Mouse (Mus musculus) forebrain, embryonic 16.5 days (tissue): ENCODE data around the gene Il10rb. TPM values are rescaled to one million over a fixed set of nuclear protein-coding genes. Genes with fewer than 3 reads are reported as not detected.

Source experiments
- ATAC-seq: fragments of 200-750 bp; cut with Nextera tagmentation; 2 replicates; pipeline ENCODE4 v1.8.0; 2017; ENCODE audit warnings: mild to moderate bottlenecking, moderate library complexity
- H3K27ac ChIP-seq: fragments of 300-500 bp; sonication (generic); 2 replicates; pipeline ENCODE4 v1.5.1; 2014; ENCODE audit warnings: low read length, control low read depth
- H3K27me3 ChIP-seq: fragments of 300-500 bp; sonication (generic); replicated peaks from 2 replicates; pipeline ENCODE4 v1.6.1; 2014; ENCODE audit warnings: low read length; ENCODE audit not compliant: control insufficient read depth, insufficient read depth
- H3K36me3 ChIP-seq: fragments of 300-500 bp; sonication (generic); 2 replicates; pipeline ENCODE4 v1.6.1; 2014; ENCODE audit not compliant: control insufficient read depth, insufficient read depth
- H3K4me1 ChIP-seq: fragments of 300-500 bp; sonication (generic); replicated peaks from 2 replicates; pipeline ENCODE4 v1.6.1; 2014; ENCODE audit warnings: low read length; ENCODE audit not compliant: control insufficient read depth, insufficient read depth
- H3K4me2 ChIP-seq: fragments of 300-500 bp; sonication (generic); 2 replicates; pipeline ENCODE4 v1.6.1; 2014; ENCODE audit warnings: mild to moderate bottlenecking, low read length, control low read depth
- H3K4me3 ChIP-seq: fragments of 300-500 bp; sonication (generic); replicated peaks from 2 replicates; pipeline ENCODE4 v1.5.1; 2014; ENCODE audit warnings: mild to moderate bottlenecking, low read length, control low read depth
- H3K9ac ChIP-seq: fragments of 300-500 bp; sonication (generic); replicated peaks from 2 replicates; pipeline ENCODE4 v1.6.1; 2014; ENCODE audit warnings: low read depth, low read length, control low read depth
- H3K9me3 ChIP-seq: fragments of 300-500 bp; sonication (generic); 2 replicates; pipeline ENCODE4 v1.6.1; 2016; ENCODE audit warnings: low read length; ENCODE audit not compliant: control insufficient read depth
- WGBS: fragments of 180-500 bp; shearing (Covaris S2); extraction: QIAGEN DNeasy Blood & Tissue Kit; methylation state at CpG from one replicate; pipeline ENCODE4 v1.1.7; 2014; 5-methylcytosine and 5-hydroxymethylcytosine counted together
- polyA plus RNA-seq: library from polyadenylated mRNA; unstranded; fragments of >200 nt; fragmentation: Nextera tagmentation; extraction: Ambion mirVana; gene quantifications from 2 replicates; pipeline ENCODE4 v1.2.1, GENCODE M21; 2015

The Il10rb gene
- polyA plus RNA-seq, 1 experiment from 2014 or later: 8.9 TPM

DNA sequence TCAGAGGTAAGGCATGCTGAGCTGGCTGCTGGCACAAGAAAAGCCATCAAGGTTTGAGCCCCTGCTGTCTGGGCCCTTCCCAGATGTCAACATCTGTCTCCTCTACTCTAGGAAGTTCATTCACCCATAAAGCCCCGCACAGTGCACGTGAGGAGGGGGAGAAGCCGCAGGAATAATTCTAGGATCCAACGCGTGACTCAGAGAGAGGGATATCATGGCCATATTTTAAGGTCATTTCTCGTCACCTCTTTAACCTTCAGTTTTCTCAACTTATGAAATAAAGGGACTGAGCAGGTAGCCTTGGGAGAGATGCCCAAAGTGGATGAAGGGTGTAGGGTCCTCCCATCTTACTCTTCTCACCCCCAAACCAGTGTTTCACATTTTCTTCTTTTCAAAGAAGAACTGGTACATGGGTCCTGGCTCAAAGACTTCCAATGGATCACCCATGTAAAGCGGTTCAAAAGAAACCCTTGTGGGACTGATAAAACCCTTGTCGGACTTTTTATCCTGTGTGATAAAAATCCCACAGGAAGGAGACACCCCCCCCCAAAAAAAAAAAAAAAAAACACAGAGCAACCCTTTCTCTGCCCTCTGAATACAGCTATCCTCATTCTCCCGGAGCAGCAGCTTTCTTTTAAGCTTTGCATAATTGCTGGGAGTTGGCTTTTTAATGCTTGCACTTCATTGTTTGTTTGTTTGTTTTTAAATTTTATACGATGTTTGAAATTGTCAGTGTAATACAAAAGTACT lies 961 bp upstream of the Il10rb start:
- Histone ChIP-seq H3K9me3 (no peaks in the 10 kb centered on the region), H3K27me3 (no peaks in the 10 kb centered on the region), H3K27ac (no peak overlapping the region), H3K36me3 (peaks cover 5% of the 10 kb centered on the region; the same call in 1 of the 2 replicates), H3K4me2 (no peak overlapping the region), H3K4me1 (peaks cover 14% of the 10 kb centered on the region), H3K9ac (no peak overlapping the region), H3K4me3 (no peak overlapping the region)
- WGBS: 71% methylated on average over 10 of the region's 10 CpGs
- no peak for ATAC-seq

DNA sequence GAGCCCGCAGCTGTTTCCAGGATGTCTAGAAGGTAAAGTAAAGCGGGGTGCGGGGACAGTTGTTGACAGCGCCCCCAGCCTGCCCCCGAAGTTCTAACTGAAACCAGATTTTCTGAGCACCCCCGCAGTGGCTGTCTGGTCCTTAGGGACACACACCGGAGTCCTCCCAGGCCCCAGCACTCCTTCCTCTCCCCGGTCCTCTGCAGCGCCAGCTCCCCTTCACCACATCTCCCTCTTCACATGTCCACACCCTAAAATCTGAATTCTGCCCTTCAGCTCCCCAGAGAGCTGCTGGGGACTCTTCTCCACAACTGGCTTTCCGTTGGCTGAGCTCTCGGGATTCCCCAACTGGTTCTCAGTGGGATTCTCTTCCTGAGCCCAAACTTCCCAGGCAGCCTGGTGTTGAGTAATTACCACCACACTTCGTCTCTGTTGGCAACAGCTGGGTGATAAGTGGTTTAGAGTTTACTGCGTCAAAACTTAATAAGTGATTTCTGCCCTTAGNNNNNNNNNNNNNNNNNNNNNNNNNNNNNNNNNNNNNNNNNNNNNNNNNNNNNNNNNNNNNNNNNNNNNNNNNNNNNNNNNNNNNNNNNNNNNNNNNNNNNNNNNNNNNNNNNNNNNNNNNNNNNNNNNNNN lies 739 bp downstream of the Il10rb start:
- Histone ChIP-seq H3K9ac (peak overlapping the region; percentile 79), H3K4me2 (peak overlapping the region; percentile 98), H3K27me3 (no peaks in the 10 kb centered on the region), H3K4me1 (peaks cover 14% of the 10 kb centered on the region), H3K9me3 (no peaks in the 10 kb centered on the region), H3K4me3 (peak overlapping the region; percentile 65), H3K36me3 (peaks cover 5% of the 10 kb centered on the region; the same call in 1 of the 2 replicates), H3K27ac (no peak overlapping the region)
- peak; percentile 46 for ATAC-seq
- WGBS: 3% methylated on average over 13 of the region's 13 CpGs

DNA sequence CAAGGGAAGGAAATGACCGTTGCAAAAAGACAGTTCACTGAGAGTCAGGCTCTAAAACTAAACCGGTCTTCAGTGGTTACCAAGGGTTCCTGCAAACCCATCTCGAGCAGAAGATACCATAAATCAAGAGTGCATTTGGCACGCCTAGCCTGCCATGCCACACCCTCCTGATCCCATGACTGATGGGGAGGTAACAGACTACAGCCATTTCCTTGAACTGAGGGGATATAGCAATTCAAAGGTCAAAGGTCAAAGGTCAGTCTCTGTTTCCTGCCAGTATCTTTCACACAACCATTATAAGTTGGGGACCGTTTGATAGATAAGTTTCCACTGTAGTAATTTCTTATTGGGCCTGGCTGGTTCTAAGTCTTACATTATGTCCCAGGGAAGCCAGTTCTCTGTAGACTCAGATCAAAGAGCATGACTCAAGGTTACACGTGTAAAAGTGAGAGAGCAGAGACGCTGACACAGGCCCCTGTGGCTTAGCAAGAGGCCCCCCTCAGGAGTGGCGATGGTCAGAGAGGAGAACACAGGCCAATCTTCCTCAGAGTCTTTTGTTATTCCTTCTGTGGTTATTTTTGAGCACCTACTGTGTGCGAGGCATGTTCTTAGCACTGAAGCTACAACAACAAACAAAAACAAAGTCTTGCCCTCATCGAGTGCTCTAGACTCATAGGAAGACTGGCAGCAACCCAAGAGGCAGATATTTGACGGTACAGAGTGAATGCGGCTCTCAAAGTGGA lies 7.3 kb downstream of the Il10rb start:
- ATAC-seq: no peak
- Histone ChIP-seq H3K36me3 (no peaks in the 10 kb centered on the region), H3K4me3 (no peak overlapping the region), H3K27ac (no peak overlapping the region), H3K4me2 (no peak overlapping the region), H3K4me1 (no peaks in the 10 kb centered on the region), H3K27me3 (no peaks in the 10 kb centered on the region), H3K9ac (no peak overlapping the region), H3K9me3 (no peaks in the 10 kb centered on the region)
- WGBS: 81% methylated on average over 12 of the region's 12 CpGs

DNA sequence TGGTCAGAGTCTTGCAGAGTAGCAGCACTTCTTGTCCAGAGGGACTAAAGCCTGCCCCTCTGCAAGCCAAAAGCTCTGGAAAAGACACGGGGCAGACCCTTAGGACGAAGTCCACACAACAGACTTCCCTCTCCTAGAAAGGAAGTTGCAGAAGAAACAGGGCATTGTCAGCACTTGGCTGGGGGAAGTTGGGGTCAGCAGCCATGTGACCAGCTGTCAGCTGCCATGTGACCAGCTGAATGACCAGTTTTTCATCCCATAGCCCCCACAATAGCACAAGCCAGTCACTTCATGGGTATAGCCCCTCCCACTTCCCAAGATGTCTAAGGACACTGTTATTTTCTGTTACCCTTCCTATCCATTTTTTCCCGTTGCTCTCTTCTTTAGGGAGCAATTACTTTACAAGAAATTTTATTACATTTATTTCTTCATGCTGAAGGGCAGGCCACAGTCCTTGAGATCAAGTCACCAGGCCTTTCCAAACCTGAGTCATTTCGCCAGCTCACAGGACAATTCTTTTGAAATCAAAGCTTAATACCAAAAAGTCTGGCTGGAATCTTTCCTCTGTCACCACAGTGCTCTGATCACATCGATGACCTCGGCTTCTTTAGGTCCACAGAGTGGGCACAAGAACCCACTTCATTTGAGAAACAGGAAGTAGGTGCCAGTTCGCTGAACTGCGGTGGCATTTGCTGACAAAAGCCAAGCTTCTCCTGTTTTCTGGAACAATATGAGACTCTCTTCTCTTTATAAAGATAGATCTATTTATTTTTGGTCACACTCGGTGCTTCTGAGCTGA lies 9.6 kb downstream of the Il10rb start:
- no peaks in the 10 kb centered on the region for H3K9me3 ChIP-seq
- no peak overlapping the region for H3K4me2 ChIP-seq
- no peak for ATAC-seq
- H3K4me1 ChIP-seq: no peaks in the 10 kb centered on the region
- no peaks in the 10 kb centered on the region for H3K27me3 ChIP-seq
- no peak overlapping the region for H3K9ac ChIP-seq
- no peak overlapping the region for H3K27ac ChIP-seq
- H3K36me3 ChIP-seq: no peaks in the 10 kb centered on the region
- H3K4me3 ChIP-seq: no peak overlapping the region
- WGBS: 85% methylated on average over 9 of the region's 9 CpGs

DNA sequence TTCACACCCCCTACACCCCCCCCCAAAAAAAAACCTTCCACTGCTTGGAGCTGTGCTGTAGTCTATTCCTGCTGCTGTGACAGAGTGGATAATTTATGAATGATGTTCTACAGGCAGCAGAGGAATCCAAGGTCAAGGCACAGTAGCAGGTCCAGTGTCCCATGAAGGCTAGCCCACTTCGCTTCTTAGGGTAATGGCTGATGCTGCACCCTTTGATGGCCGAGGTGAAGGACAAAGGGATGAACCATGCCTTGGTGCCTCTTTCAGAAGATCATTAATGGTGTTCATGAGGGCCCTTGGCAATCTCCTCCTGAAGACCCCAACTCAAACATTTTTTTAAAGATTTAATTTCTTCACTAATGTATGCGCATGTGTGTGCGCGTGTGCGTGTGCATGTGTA lies 10.4 kb downstream of the Il10rb start:
- H3K27me3 ChIP-seq: no peaks in the 10 kb centered on the region
- H3K27ac ChIP-seq: no peak overlapping the region
- H3K4me1 ChIP-seq: no peaks in the 10 kb centered on the region
- 97% methylated on average over 6 of the region's 6 CpGs for WGBS
- H3K4me2 ChIP-seq: no peak overlapping the region
- H3K4me3 ChIP-seq: no peak overlapping the region
- H3K36me3 ChIP-seq: no peaks in the 10 kb centered on the region
- no peak for ATAC-seq
- H3K9me3 ChIP-seq: no peaks in the 10 kb centered on the region
- no peak overlapping the region for H3K9ac ChIP-seq

DNA sequence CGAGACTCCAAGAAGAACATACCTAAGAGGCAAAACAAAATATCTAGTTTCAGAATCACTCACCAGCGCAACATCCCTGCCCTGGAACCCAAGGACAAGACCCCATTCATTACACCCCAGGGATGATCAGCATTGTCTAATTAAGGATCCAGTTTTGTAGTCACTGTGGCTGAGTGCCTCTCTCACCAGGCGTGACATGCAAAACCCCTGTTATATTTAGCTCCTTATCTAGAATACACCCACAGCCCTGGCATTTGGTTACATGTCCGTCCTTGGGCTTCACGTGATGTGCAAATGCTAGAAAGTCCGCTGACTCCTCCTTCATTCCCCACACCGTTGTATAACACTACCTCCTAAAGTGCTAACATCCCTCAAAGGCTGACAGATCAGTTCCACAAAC lies 11.0 kb downstream of the Il10rb start:
- H3K4me2 ChIP-seq: no peak overlapping the region
- no peak overlapping the region for H3K4me3 ChIP-seq
- 89% methylated on average over 7 of the region's 7 CpGs for WGBS
- no peak overlapping the region for H3K27ac ChIP-seq
- H3K4me1 ChIP-seq: no peaks in the 10 kb centered on the region
- no peaks in the 10 kb centered on the region for H3K36me3 ChIP-seq
- H3K9ac ChIP-seq: no peak overlapping the region
- ATAC-seq: no peak
- no peaks in the 10 kb centered on the region for H3K9me3 ChIP-seq
- no peaks in the 10 kb centered on the region for H3K27me3 ChIP-seq

DNA sequence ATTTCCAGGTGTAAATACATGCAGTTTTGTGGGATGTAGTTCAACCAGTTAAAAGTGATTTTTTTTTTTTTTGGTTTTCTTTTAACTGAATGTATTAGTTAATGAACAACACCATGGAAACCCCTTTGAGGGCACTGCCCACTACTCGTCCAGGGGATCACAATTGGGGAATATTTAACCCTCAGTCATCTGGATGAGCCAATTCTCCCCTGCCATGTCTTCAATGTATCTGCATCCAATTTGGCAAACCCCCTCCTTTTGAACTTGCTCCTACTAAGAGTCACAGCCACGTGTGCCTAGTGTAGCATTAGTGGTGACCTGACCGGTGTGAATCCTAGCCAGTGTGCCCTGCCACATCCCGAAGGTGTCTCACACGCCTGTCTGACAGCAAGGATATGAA lies 12.6 kb downstream of the Il10rb start:
- WGBS: 70% methylated on average over 5 of the region's 5 CpGs
- Histone ChIP-seq H3K4me2 (no peak overlapping the region), H3K27ac (no peak overlapping the region), H3K27me3 (no peaks in the 10 kb centered on the region), H3K9ac (no peak overlapping the region), H3K4me1 (no peaks in the 10 kb centered on the region), H3K36me3 (no peaks in the 10 kb centered on the region), H3K9me3 (no peaks in the 10 kb centered on the region), H3K4me3 (no peak overlapping the region)
- no peak for ATAC-seq

DNA sequence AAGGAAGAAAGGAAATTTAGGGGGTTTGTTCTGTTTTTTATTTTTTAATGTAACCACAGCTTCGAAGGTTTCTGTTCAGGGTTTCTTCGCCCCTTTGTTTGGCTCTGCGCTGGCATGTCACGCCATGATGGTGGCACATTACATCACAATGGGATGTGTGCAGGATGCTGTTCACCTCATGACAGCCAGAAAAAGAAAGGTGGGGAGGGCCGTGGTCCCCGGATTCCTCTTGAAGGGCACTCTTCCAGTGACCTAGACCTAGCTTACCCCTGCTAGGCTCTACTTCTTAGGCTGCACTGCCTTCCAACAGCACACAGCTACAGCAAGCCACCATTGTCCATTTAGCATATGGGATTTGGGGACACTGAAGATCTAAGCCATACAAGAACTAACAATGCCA lies 19.9 kb downstream of the Il10rb start:
- ATAC-seq: no peak
- Histone ChIP-seq H3K36me3 (no peaks in the 10 kb centered on the region), H3K4me1 (no peaks in the 10 kb centered on the region), H3K27ac (no peak overlapping the region), H3K4me3 (no peak overlapping the region), H3K9me3 (no peaks in the 10 kb centered on the region), H3K9ac (no peak overlapping the region), H3K27me3 (no peaks in the 10 kb centered on the region), H3K4me2 (no peak overlapping the region)
- 90% methylated on average over 6 of the region's 6 CpGs for WGBS

DNA sequence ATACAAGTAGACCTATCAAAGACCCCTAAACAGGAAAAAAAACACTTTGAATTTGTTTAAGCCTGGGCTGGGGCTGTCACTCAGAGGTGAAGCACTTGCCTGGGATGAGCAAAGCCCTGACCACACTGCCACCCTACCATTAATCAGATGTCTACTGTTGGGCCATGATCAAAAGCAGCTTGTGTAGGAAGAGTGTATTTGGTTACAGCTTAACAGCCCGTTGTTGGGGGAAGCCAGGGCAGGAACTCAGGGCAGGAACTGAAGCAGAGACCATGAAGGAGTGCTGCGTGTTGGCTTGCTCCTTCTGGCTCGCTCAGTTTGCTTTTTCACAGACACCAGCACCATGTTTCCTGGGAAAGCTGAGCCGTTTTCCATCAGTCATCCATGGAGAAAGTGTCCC lies 20.6 kb downstream of the Il10rb start:
- Histone ChIP-seq H3K9me3 (no peaks in the 10 kb centered on the region), H3K36me3 (no peaks in the 10 kb centered on the region), H3K27ac (no peak overlapping the region), H3K4me2 (no peak overlapping the region), H3K4me1 (no peaks in the 10 kb centered on the region), H3K9ac (no peak overlapping the region), H3K27me3 (no peaks in the 10 kb centered on the region), H3K4me3 (no peak overlapping the region)
- 89% methylated on average over 4 of the region's 4 CpGs for WGBS
- no peak for ATAC-seq
